Mouse (Mus musculus): ENCODE results near the gene Cort.

Gene Cort

DNA sequence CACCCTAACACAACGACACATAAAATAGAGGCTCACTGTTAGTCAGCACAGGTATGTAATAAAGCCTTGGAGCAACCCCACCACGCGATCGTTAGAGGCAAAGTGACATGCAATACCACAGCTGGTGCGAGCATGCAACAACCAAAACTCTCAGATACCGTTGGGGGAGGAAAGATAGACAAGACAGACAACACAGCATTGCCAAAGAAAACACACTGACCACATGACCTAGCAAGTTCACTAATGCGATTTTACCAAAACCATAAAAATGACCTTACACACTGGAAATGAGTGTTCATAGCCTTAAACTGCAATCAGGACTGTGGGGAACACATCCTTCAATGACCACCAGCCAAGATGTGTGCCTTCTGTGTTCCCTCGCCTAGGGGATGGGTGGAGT, 35.2 kb downstream of the Cort start:
- no peak for DNase-seq

DNA sequence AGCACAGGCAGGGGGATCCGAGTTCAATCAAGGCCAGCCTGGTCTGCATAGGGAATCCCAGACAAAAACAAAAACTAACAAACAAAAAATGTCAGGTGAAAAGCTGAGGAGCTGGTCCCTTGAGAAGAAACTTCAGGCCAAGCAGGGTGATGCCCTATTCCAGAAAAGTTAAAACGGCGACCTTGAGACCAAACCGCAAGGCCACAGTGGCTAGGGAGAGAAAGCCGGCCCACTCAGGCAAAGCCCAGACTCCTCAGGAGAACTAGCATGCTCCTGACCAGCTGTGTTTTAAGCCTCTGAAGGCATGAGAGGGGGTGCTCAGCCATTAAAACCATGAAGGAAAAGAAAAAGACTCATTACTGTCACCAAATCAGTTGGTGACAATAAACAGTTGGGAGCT, 41.2 kb downstream of the Cort start:
- DNase-seq: no peak

DNA sequence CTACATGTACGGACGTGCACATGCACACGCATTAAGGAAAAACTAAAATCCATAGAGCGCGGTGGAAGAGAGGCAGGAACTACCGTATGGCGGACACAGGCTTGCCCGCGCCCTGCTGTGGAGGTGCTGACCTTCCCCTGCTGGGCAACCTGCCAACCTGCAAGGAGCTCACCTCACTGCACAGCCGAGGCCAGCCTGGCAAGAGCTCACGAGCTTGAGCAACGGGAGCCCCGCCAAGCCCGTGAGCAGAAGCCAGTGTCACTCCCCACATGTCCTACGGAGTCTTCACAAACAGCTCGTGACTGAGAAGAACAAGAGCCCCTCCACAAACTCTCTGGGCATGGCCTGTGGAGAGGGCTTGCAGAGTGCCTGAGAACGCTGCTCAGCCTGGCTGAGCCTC, 45.0 kb downstream of the Cort start:
- DNase-seq: peak; percentile 91

DNA sequence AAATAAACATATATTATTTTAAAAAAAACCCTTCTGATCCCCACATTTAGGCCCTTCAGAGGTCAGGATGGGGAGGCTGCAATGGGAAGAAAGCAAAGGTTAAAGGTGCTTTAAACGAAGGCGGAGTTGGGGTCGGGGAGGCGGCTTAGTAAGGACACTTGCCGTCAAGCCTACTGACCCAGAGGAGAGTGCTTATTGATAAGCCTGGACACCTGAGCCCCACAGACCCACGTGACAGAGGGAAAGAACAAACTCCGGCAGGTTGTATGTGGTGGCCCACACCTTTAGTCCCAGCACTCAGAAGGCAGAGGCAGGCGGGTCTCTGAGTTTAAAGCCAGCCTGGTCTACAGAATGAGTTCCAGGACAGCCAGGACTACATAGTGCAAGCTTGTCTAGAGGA, 46.5 kb downstream of the Cort start:
- DNase-seq: no peak

DNA sequence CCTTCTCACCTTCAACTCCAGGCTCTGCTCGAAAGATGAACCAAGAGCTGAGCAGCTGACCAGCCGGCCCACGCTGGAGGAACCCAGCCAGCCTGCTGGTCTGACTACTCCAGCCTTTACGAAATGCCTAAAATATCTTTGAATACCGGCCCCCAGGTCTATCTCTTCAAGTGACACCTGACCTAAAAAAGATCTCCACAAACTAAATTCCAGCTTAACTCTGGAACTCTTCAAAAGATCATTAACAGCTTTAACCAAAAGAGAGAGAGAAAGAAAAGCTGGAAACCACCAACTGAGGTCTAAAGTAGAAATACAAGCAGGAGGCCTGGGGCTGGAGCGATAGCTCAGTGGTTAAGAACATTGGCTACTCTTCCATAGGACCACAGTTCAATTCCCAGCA, 46.9 kb downstream of the Cort start:
- no peak for DNase-seq

DNA sequence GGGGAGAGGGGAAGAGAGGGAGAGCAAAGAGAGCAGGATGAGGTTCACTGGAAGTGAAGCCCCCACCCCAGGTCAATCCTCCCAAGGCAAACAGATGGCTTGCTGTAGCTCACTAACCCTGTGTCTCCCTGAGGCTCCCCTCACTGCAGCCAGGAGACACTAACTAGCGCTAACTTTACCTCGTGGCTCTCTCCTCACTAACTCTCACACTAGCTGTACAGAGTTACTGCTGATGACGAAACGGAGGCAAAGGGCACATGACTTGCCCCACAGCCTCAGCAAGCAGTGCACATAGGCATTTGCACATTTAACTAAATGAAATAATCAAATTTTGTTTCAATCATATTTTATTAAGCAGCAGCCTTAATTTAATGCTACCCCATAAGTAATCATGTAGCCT, 48.3 kb downstream of the Cort start:
- DNase-seq: no peak

DNA sequence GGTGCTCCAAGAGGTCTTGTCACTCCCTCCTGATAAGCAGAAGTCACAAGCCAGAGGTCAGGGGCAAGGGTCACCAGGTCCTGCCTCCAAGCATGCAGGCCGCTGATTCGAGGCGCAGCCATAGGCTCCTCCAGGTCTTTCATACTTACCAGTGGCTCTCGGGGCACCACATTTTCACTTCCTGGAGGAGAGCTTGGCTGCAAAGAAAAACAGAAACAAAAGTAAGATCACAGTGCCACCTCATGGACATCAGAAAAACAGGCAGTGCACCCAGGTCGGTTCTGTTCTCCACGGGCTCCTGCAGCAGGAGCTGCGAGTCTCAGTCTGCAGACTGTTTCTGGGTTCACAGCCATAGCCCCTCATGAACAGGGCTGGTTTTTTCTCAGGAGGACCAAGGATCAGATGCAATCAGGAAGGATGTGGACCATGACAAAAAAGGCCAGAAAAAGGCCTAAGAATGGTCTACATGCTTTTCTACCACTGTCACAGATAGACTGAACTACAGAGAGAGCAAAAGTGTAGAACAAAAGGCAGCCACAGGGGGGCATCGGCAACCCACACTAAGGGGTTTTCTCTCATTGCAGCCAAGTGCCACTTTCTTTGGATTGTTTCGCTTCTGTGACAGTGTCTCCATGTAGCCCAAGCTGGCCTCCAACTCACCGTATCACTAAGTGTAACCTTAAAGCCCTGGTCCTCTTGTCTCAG, 50.5 kb downstream of the Cort start:
- DNase-seq: peak; percentile 83

DNA sequence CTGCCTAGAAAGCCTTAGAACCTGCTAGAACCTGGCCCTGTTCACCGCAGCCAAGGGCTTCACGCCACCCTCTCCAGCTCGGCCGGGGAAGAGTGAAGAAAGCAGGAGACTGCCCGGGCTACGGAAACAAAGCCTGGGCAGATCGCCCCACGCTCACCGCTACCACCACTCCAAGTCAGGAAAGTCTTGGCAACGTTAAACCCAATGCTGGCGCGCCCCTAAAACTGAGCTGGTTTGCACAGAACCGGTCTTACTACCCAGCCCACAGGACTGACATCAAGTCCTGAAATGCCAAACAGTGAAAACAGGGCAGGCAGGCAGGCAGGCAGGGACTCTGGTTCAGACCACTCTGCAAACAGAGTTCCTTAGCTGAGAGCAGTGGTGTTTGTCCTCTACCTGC, 51.5 kb downstream of the Cort start:
- DNase-seq: no peak

All from kidney, postnatal 10 days (tissue).